Mouse (Mus musculus): ENCODE measurements at regions not wholly inside any gene's neighbourhood (a gene's known extent, or its start where the extent isn't known, plus 50 kb on each side); places are given as distances from the start of the nearest gene placed in this dataset.

DNA sequence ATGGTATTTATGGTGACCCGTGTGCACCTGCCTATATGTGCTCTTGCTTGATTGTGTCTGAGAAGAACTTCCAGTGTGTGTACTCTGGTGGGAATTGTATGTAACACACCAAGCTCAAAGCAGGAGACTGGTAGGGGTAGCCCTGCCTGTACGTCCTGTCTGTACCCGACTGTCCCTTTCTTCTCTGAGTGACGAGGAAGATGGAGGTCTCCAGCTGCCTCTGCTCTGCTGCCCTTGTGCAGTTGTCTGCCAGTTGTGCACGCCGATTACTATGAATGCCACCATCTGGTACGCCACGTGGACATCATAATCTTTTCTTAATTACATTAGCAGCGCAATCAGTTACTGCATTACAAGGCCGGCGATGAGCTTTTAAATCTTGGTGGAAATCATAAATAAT, 53.6 kb upstream of the Mvb12b start:
- no peak for DNase-seq (ENCODE audit: low read depth)

DNA sequence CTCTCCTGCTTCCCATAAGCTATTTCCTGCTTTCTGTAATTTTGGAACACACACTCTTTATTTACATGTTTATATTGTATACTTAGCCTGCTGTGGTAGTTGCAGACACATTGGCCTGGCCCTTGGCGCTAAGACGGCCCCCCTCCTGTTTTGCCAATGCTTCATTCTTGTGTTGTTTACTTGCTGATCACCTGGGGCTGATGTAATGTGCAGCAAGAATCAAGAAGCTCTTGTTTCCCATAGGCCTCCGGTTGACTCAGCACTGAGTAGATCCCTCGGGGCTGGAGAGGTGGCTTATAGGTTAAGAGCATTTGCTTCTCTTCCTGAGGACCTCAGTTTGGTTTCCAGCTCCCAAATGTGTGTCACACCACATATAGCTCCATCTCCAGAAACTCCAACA, 52.1 kb upstream of the Mvb12b start:
- DNase-seq (ENCODE audit: low read depth) = no peak

Measured in c-Kit-positive CD71-positive TER-119-negative erythroid progenitor cells, embryonic 14.5 days (primary cell).